Mouse (Mus musculus) cortical plate, adult 2 months (tissue): ENCODE measurements around the gene E130308A19Rik.

Source experiments
- CTCF ChIP-seq: fragments of 200-500 bp; IDR thresholded peaks from 2 replicates; pipeline ENCODE4 v1.5.1; 2011; ENCODE audit warnings: mild to moderate bottlenecking, control low read depth, low read length; ENCODE audit not compliant: insufficient read depth; ENCODE audit errors: extremely low read depth
- POLR2A ChIP-seq: fragments of 200-500 bp; IDR thresholded peaks from 2 replicates; pipeline ENCODE4 v1.6.1; 2011; ENCODE audit warnings: mild to moderate bottlenecking, low read length, control low read depth; ENCODE audit not compliant: insufficient read depth; ENCODE audit errors: extremely low read depth

DNA sequence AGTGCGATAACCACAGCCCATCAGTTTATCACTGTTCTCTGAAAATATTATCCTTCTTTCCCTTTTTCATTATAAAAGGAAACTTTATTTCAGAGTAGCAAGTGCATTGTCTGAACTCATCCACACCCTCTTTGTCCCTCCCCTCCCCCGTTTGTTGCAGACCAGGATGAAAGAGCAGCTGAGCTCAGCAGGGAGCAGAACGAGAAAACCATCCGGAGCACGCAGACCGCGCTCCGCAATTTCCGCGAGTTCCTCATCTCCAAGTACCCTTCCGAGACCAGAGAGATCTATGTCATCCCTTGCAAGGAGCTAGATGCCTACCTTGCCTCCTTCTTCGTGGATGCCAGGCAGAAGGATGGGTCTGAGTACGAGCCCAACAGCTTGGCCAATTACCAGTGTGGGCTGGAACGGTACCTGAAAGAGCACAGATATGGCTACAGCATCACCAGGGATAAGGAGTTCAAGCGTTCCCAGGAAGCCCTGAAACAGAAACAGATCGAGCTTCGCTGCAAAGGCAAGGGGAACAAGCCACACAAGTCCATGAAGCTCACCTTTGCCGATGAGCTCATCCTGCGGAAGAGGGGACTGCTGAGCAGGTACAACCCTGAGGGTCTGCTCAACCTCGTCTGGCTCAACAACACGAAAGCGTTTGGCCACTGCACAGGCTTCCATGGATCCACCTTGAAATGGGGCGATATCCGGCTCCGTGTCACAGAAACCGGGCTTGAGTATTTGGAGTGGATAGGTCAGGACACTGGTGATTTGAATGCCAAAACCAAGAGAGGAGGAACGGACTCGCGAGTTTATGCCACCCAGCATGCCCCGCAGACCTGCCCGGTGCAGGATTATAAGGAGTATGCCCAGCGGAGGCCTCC lies 93.7 kb downstream of the E130308A19Rik start:
- TF ChIP-seq CTCF, result no peak
- no peak for TF ChIP-seq POLR2A
